Mouse (Mus musculus) thymus, adult 2 months (tissue): ENCODE results near the gene Cacng1. TPM values are rescaled to one million over a fixed set of nuclear protein-coding genes. Genes with fewer than 3 reads are reported as not detected.

Experiments
- DNase-seq: peaks from one replicate; pipeline ENCODE4 v3.0.0; 2021
- H3K27ac ChIP-seq: fragments of 200-500 bp; 2 replicates; pipeline ENCODE4 v1.5.1; 2012; ENCODE audit warnings: low read length, control low read depth; ENCODE audit not compliant: control insufficient read depth, insufficient read depth
- H3K27me3 ChIP-seq: fragments of 200-500 bp; 2 replicates; pipeline ENCODE4 v1.6.1; 2012; ENCODE audit warnings: mild to moderate bottlenecking, low read length, moderate library complexity, mixed read lengths; ENCODE audit not compliant: control insufficient read depth, insufficient read depth
- H3K36me3 ChIP-seq: fragments of 200-500 bp; 2 replicates; pipeline ENCODE4 v1.6.1; 2012; ENCODE audit warnings: mild to moderate bottlenecking, low read length, moderate library complexity; ENCODE audit not compliant: control insufficient read depth, insufficient read depth
- H3K4me1 ChIP-seq: fragments of 200-500 bp; replicated peaks from 2 replicates; pipeline ENCODE4 v1.6.1; 2012; ENCODE audit warnings: low read length; ENCODE audit not compliant: control insufficient read depth, insufficient read depth
- H3K4me3 ChIP-seq: fragments of 200-500 bp; 2 replicates; pipeline ENCODE4 v1.5.1; 2012; ENCODE audit warnings: mild to moderate bottlenecking, low read length, control low read depth, moderate library complexity; ENCODE audit not compliant: control insufficient read depth, insufficient read depth
- CTCF ChIP-seq: fragments of 200-500 bp; IDR thresholded peaks from 2 replicates; pipeline ENCODE4 v1.5.1; 2012; ENCODE audit warnings: mild to moderate bottlenecking, control low read depth, low read length, moderate library complexity, borderline replicate concordance; ENCODE audit not compliant: control insufficient read depth, poor library complexity, insufficient read depth; ENCODE audit errors: extremely low read depth
- POLR2A ChIP-seq: fragments of 200-500 bp; IDR thresholded peaks from 2 replicates; pipeline ENCODE4 v1.6.1; 2012; ENCODE audit warnings: mild to moderate bottlenecking, low read length, control low read depth, moderate library complexity; ENCODE audit not compliant: control insufficient read depth, poor library complexity, insufficient read depth; ENCODE audit errors: extremely low read depth
- WGBS: fragments of 180-500 bp; shearing (Covaris S2); methylation state at CpG from one replicate; pipeline ENCODE4 v1.1.7; 2018; 5-methylcytosine and 5-hydroxymethylcytosine counted together
- polyA plus RNA-seq: library from polyadenylated mRNA; depleted of rRNA; stranded (reverse); fragments of >200 nt; gene quantifications from 2 replicates; pipeline ENCODE4 v1.2.3, GENCODE M21; 2012

The Cacng1 gene
- polyA plus RNA-seq, 1 experiment = 0.18 TPM

- no peak overlapping the region for H3K4me3 ChIP-seq
Observed at GRCm38 (mm10) chr11:107748243-107749035, 32.1 kb upstream of the Cacng1 start.

GRCm38 (mm10) chr11:107743100-107743499 is 26.8 kb upstream of the Cacng1 start:
- H3K27ac ChIP-seq = no peak overlapping the region
- no peak for DNase-seq
- WGBS = 80% methylated on average over 3 of the region's 3 CpGs
- no peaks in the 10 kb centered on the region for H3K36me3 ChIP-seq
- H3K4me3 ChIP-seq = no peak overlapping the region
- H3K27me3 ChIP-seq = no peaks in the 10 kb centered on the region
- H3K4me1 ChIP-seq = peaks cover 8% of the 10 kb centered on the region
- TF ChIP-seq POLR2A = no peak
- TF ChIP-seq CTCF = no peak

More at GRCm38 (mm10) chr11:107748243-107749035, 32.1 kb upstream of the Cacng1 start:
- Histone ChIP-seq H3K36me3 (no peaks in the 10 kb centered on the region), H3K4me1 (no peaks in the 10 kb centered on the region), H3K27me3 (no peaks in the 10 kb centered on the region), H3K27ac (no peak overlapping the region)
- no peak for DNase-seq
- 95% methylated on average over 5 of the region's 5 CpGs for WGBS
- TF ChIP-seq CTCF (no peak), POLR2A (no peak)

- Histone ChIP-seq H3K4me1 (peaks cover 8% of the 10 kb centered on the region), H3K27me3 (no peaks in the 10 kb centered on the region), H3K27ac (no peak overlapping the region), H3K36me3 (no peaks in the 10 kb centered on the region), H3K4me3 (no peak overlapping the region)
- TF ChIP-seq CTCF (no peak), POLR2A (no peak)
- 66% methylated on average over 20 of the region's 20 CpGs for WGBS
- DNase-seq = no peak
Observed at GRCm38 (mm10) chr11:107738418-107739099, 22.2 kb upstream of the Cacng1 start.

GRCm38 (mm10) chr11:107737886-107738285 is 21.6 kb upstream of the Cacng1 start:
- WGBS = 92% methylated on average over 6 of the region's 6 CpGs

GRCm38 (mm10) chr11:107734133-107734532 is 17.8 kb upstream of the Cacng1 start:
- Histone ChIP-seq H3K27ac (no peak overlapping the region), H3K4me1 (peaks cover 8% of the 10 kb centered on the region), H3K4me3 (no peak overlapping the region), H3K27me3 (no peaks in the 10 kb centered on the region), H3K36me3 (no peaks in the 10 kb centered on the region)
- whole genome bisulfite sequencing = 52% methylated on average over 7 of the region's 7 CpGs
- no peak for DNase-seq
- TF ChIP-seq POLR2A (no peak), CTCF (no peak)

More at GRCm38 (mm10) chr11:107737886-107738285, 21.6 kb upstream of the Cacng1 start:
- Histone ChIP-seq H3K4me3 (no peak overlapping the region), H3K36me3 (no peaks in the 10 kb centered on the region), H3K27me3 (no peaks in the 10 kb centered on the region), H3K4me1 (peaks cover 8% of the 10 kb centered on the region), H3K27ac (no peak overlapping the region)
- no peak for DNase-seq
- no peak for TF ChIP-seq CTCF
- TF ChIP-seq POLR2A = no peak

- no peaks in the 10 kb centered on the region for H3K4me1 ChIP-seq
- no peaks in the 10 kb centered on the region for H3K27me3 ChIP-seq
- no peak for TF ChIP-seq POLR2A
- no peak for TF ChIP-seq CTCF
- H3K36me3 ChIP-seq = no peaks in the 10 kb centered on the region
- 72% methylated on average over 5 of the region's 5 CpGs for WGBS
- H3K27ac ChIP-seq = no peak overlapping the region
- DNase-seq = no peak
- H3K4me3 ChIP-seq = no peak overlapping the region
Observed at GRCm38 (mm10) chr11:107731498-107731897, 15.2 kb upstream of the Cacng1 start.
